Mouse (Mus musculus): ENCODE measurements around the gene Osbpl11.
"Not testable (repeated sequence)": the region's sequence is repeated elsewhere in the genome, so short reads cannot be mapped to it uniquely, and the experiment has no call there.

The Osbpl11 gene

GRCm38 (mm10) chr16:33177722-33178121, 7.1 kb upstream of the Osbpl11 start:
- DNase-seq (ENCODE audit: low read depth, low spot score): no peak

- DNase-seq (ENCODE audit: low read depth, low spot score): peak; percentile 91
These were observed 6.4 kb upstream of the Osbpl11 start for GRCm38 (mm10) chr16:33178278-33179074.

DNA sequence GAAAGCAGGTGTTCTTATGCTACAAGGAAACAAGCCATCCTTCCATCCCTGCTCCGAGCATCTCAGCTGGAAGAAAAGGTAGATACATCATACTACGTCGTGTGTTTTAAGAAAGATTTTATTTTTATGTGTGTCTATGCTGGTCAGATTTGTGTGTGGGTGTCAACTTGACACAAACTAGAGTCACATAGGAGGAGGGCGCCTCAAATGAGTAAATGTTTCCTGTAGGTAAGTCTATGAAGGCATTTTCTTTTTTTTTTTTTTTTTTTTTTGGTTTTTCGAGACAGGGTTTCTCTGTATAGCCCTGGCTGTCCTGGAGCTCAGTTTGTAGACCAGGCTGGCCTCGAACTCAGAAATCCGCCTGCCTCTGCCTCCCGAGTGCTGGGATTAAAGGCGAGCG, 5.6 kb upstream of the Osbpl11 start:
- DNase-seq (ENCODE audit: low read depth, low spot score): not testable (repeated sequence)

DNA sequence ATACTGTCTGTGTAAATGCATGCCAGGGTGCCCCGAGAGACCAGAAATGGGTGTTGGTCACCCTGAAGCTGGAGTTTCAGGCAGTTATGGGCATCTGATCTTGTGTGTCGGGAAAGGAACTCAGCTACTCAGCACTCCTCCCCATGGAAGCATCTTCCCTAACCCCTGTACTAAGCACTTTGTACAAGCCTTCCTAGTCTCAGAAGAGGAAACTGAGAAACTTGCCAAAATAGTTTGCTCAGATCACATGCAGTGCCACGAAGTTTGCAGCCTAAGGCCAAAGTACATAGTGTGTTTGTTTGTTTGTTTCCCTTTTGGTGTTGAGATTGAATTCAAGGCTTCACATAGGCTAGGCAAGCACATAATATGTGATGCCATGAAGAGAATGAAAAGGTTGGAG, 5.0 kb upstream of the Osbpl11 start:
- DNase-seq (ENCODE audit: low read depth, low spot score): peak; percentile 36

- DNase-seq (ENCODE audit: low read depth, low spot score): no peak
These were observed 4.1 kb upstream of the Osbpl11 start for GRCm38 (mm10) chr16:33180793-33181192.

- DNase-seq (ENCODE audit: low read depth, low spot score): peak; percentile 46
These were observed 583 bp downstream of the Osbpl11 start for GRCm38 (mm10) chr16:33185261-33186046.

DNA sequence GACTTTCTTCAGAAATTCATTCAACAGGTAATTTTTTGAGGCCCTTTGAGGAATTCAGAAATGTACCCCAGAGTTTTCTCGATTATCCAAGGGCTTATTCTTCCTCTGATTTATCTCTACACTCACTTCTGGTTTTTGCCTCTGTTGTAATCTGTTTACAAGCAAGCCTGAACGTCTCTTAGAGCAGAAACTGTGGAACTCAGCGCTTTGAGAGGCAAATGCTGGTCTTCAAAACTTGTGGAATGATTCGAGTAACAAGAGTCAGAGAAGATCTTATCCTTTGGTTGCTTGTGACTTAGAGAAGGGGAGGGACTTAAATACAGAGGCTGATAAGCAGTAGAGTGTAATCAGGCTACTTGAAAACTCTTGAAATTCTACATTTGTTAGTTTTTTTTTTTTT, 1.3 kb downstream of the Osbpl11 start:
- no peak for DNase-seq (ENCODE audit: low read depth, low spot score)

DNA sequence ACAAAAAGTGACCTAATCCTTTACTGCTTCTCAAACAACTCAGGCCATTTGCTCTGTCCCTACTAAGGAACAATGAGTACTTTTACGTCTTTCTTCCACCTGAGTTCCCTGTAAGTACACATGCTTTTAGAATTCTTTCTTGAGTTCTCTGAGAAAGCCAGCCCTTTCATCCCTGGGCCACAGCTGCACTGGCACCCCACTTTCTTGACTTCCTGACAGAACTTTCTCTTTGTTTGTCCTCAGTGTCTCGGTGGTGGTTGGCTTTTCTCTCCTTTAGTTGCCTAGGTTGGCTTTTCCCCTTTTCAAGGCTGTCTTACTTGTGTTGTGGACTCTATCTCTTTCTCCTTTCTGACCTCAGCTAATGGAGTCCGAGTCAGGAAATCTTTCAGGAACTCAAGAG, 3.2 kb downstream of the Osbpl11 start:
- DNase-seq (ENCODE audit: low read depth, low spot score): no peak

DNA sequence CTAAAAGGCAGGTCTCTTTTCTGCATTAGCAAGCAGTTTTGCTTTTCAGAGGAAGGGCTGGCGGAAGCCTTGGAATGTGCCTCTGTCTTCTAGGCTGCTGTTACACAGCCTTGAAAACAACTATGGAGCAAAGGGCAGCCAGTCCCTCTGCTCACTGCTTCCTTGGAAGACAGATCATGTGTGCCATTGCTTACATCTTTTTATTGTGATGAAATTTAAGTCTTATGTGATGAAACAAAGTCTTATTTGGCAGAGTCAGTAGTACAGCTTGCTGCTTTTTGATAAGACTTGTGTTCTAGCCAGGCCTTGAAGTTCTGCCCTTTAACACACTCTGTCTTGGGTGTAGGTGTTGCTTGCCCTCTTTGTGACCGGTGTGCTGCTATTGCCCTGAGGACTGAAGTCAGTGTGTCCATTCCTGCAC, 6.8 kb downstream of the Osbpl11 start:
- DNase-seq (ENCODE audit: low read depth, low spot score): no peak

DNA sequence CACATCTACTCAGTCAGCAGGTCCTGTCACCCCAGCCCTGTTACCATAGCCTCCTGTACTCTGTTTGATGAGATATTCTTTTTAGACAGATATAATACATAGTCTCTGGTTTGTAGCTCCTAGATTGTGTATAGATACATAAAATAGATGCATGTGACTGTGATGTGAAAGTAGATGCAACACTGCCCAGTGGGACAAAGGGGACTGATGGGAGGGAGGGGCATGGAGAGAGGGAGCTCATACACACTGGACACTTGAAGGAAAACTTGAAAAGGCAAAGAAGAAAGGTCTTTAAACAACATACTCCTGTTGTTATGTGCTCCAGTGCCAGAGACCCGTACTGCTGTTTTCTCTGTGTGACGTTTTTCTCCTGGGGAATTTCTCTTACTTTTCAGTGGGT, 7.4 kb downstream of the Osbpl11 start:
- no peak for DNase-seq (ENCODE audit: low read depth, low spot score)

DNA sequence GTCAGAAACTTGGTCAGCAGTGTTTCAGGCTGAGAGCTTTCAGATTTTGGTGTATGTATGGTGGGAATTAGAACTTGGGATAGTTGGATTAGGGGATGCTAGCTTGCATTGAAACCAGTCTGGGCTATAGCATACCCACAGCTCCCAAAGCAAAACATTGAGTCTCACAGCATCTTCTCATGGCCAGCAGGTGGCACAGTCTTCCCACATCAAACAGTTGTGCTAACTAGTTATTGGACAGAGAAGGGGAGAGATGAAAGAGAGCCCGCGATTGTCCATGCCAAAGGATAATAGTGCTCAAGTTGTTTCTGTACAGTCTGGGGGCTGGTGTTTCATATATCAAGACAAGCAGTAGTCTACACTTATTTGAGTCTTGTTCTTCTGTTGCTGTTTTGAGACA, 8.8 kb downstream of the Osbpl11 start:
- DNase-seq (ENCODE audit: low read depth, low spot score): peak; percentile 77

DNA sequence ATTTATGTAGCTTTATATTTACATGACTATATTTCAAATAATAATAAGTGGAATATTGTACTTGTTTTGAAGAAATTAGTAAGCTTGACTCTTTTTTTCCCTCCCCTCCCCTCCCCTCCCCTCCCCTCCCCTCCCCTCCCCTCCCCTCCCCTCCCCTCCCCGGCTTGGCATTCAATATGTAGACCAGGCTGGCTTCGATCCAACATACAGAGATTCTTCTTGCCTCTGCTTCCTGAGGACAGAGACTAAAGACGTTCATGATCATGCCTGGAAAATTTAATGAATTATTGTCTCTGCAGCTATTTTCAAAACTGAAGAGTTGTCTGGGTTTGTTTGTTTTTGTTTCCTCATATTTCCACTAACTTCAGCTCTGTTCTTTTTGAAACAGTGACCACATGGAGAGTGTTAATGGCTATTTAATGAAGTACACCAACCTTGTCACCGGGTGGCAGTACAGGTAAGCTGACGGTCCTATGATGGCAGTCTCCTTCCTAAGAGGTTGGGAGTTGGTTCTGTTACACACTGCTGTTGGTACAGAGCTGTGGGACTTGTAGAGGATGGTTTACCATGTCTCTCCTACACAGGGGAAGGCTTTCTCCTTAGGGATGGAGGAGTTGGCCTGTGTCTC, 10.9 kb downstream of the Osbpl11 start:
- peak; percentile 39 for DNase-seq (ENCODE audit: low read depth, low spot score)

DNA sequence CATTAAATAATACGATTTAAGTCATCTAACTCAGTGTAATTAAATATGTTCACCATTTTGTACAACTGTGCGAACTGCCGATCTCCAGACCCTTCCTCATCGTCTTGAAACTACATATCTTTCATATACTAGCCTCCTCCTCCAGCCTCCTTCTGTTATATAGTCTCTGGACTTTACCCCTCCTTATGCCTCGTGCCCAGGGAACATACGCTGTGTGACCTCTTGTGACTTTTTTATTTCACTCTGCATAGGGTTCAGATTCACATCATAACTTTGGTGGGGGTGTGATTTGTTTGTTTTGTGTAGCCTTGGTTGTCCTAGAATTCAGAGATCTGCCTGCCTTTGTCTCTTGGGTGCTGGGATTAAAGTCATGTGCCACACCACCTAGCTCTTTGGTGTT, 11.7 kb downstream of the Osbpl11 start:
- no peak for DNase-seq (ENCODE audit: low read depth, low spot score)

DNA sequence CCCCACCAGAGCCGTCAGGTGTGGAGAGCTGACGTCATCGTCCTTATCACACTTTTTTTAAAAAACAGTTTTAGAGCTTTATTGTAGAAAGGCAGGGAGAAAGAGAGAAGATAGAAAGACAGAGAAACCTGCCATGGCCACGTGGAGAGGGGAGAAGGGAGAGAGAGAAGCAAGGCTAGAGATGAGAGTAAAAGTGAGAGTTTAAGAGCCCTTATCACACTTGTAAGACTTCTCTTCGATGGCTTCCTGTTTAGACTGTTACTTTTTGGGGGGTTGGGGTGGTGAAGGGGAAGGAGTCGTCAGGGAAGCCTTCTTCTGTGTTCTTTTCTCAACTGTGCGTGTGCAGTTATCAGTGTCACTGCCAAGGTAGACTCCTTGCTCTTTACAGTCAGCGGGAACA, 15.7 kb downstream of the Osbpl11 start:
- no peak for DNase-seq (ENCODE audit: low read depth, low spot score)

GRCm38 (mm10) chr16:33210812-33211211, 25.9 kb downstream of the Osbpl11 start:
- no peak for DNase-seq (ENCODE audit: low read depth, low spot score)

DNA sequence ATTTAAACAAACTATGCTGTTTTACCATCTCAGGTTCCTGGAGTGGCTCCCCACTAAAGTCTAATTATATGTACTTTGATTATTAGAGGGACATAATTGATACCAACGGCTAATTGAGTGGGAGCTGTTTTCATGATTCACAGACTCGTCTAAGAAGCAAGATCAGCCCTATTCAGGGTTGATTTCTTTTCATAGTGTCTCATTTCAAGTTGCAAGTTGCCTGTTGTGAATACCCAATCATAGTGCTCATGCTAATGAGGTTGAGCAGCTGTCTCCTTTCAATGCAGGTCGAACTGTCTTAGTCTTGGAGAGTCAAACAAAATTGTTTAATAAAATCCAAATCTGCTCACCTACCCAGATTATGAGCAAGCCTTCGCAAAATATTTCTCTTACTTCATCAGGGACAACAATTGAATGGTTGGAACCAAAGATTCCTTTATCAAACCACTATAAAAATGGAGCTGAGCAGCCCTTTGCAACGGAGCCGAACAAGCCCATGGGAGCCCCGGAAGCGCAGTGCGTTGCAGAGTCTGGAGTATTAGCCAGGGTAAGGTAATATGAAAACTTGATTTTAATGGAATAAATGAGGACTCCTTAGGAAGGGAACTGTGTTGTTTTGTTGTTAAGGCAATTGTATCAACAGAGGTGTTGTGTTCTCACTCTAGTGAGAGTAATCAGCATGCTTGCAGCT, 31.6 kb downstream of the Osbpl11 start:
- peak; percentile 23 for DNase-seq (ENCODE audit: low read depth, low spot score)

- not testable (repeated sequence) for DNase-seq (ENCODE audit: low read depth, low spot score)
These were observed 32.7 kb downstream of the Osbpl11 start for GRCm38 (mm10) chr16:33217553-33218085.

DNA sequence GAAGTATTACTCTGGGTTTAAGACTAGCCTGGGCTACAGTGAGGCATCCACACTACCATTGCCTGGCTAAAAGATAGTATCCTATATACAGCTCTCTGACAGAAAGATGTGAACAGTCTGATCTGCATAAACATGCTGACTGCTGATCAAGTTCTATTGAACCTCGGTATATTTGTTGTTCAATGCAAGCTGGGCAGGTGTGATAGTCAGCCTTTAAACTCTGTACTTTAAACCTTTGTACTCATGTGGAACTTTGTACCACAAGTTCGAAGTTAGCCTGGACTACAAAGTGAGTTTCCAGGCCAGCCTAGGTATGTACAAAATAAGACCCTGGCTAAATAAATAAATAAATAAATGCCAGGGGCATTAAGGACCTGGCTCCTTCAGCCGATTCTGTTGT, 37.6 kb downstream of the Osbpl11 start:
- no peak for DNase-seq (ENCODE audit: low read depth, low spot score)

- no peak for DNase-seq (ENCODE audit: low read depth, low spot score)
These were observed 39.5 kb downstream of the Osbpl11 start for GRCm38 (mm10) chr16:33224381-33224780.

- no peak for DNase-seq (ENCODE audit: low read depth, low spot score)
These were observed 49.3 kb downstream of the Osbpl11 start for GRCm38 (mm10) chr16:33234128-33234527.

DNA sequence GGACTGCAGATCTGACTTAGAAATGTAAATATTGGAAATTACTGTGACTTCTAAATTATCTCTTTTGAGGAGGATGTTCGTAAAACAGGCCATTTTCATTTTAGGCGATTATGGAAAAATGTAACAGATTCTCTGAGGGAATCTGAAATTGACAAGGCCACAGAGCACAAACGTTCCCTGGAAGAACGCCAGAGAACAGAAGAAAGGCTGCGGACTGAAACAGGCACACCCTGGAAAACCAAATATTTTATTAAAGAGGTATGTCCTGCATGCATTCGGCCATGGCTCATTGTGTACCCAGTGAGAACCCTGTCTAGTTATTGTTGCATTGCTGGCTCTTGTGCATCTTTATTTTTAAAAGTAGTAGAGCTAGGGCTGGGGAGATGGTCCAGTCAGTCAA, 51.3 kb downstream of the Osbpl11 start:
- peak; percentile 26 for DNase-seq (ENCODE audit: low read depth, low spot score)

GRCm38 (mm10) chr16:33239305-33239704, 54.4 kb downstream of the Osbpl11 start:
- DNase-seq (ENCODE audit: low read depth, low spot score): no peak
